Mouse (Mus musculus) stomach, embryonic 14.5 days (tissue): ENCODE measurements around the gene Fars2. TPM values are rescaled to one million over a fixed set of nuclear protein-coding genes. Genes with fewer than 3 reads are reported as not detected.

Source experiments
- ATAC-seq: fragments of 200-750 bp; cut with Nextera tagmentation; 2 replicates; pipeline ENCODE4 v1.8.0; 2017; ENCODE audit warnings: low read depth, moderate TSS enrichment; ENCODE audit not compliant: insufficient number of reproducible peaks, insufficient read depth, low FRiP score
- H3K27ac ChIP-seq: fragments of 300-500 bp; sonication (generic); 2 replicates; pipeline ENCODE4 v1.5.1; 2014; ENCODE audit warnings: mild to moderate bottlenecking, low read length, moderate library complexity, mixed read lengths
- H3K27me3 ChIP-seq: fragments of 300-500 bp; sonication (generic); 2 replicates; pipeline ENCODE4 v1.6.1; 2014; ENCODE audit warnings: low read length, control low read depth, mixed read lengths; ENCODE audit not compliant: control insufficient read depth, insufficient read depth
- H3K36me3 ChIP-seq: fragments of 300-500 bp; sonication (generic); 2 replicates; pipeline ENCODE4 v1.6.1; 2014; ENCODE audit warnings: mild to moderate bottlenecking, control low read depth, low read length, moderate library complexity, mixed read lengths; ENCODE audit not compliant: control insufficient read depth, insufficient read depth
- H3K4me1 ChIP-seq: fragments of 300-500 bp; sonication (generic); 2 replicates; pipeline ENCODE4 v1.6.1; 2014; ENCODE audit warnings: low read length, control low read depth, mixed read lengths; ENCODE audit not compliant: control insufficient read depth, insufficient read depth
- H3K4me2 ChIP-seq: fragments of 300-500 bp; sonication (generic); replicated peaks from 2 replicates; pipeline ENCODE4 v1.6.1; 2014; ENCODE audit warnings: low read depth, low read length, control low read depth
- H3K4me3 ChIP-seq: fragments of 300-500 bp; sonication (generic); 2 replicates; pipeline ENCODE4 v1.5.1; 2014; ENCODE audit warnings: low read depth, low read length, control low read depth
- H3K9ac ChIP-seq: fragments of 300-500 bp; sonication (generic); replicated peaks from 2 replicates; pipeline ENCODE4 v1.6.1; 2014; ENCODE audit warnings: low read depth, mild to moderate bottlenecking, control low read depth, low read length, moderate library complexity, mixed read lengths
- H3K9me3 ChIP-seq: fragments of 300-500 bp; sonication (generic); 2 replicates; pipeline ENCODE4 v1.6.1; 2016; ENCODE audit warnings: low read depth, low read length, control low read depth; ENCODE audit not compliant: control insufficient read depth
- WGBS: fragments of 180-500 bp; shearing (Covaris S2); extraction: QIAGEN DNeasy Blood & Tissue Kit; methylation state at CpG from one replicate; pipeline ENCODE4 v1.1.7; 2014; 5-methylcytosine and 5-hydroxymethylcytosine counted together
- polyA plus RNA-seq: library from polyadenylated mRNA; unstranded; fragments of >200 nt; fragmentation: Nextera tagmentation; extraction: Ambion mirVana; gene quantifications from 2 replicates; pipeline ENCODE4 v1.2.1, GENCODE M21; 2014

Fars2 gene
- polyA plus RNA-seq, 1 experiment from 2014 or later: 40.0 TPM

DNA sequence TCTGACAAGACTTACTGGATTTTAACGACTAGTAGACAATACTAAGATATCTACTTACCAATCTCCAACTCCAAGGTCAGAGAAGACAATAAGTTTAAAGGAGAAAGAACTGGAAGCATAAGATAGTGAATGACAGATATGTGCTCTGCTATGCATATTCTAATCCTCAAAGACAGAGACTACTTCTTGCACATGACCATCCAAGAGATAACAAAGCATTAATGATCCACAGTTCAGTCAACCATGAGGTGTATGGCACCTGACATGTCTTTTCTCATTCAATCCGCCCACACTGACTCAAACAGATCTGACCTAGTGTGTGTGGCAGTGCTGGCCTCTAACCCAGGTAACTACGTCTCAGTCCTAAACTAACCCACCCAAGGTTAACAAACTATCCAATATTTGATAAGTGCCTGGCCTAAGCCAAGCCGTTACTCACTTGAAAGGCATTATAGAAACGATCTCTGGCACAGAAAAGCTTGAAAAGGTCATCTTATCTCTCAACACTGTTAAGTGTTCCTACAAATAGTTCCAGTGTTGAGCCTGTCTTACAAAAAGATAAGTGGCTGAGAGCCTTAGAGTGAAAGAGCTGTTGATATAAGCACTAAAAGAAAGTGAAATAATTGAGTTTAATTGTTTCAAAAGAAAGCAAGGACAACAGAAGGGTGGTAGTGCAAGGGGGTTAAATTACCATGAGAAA, 20.4 kb upstream of the Fars2 start:
- no peak overlapping the region for H3K4me2 ChIP-seq
- H3K4me3 ChIP-seq: no peak overlapping the region
- H3K27ac ChIP-seq: no peak overlapping the region
- no peaks in the 10 kb centered on the region for H3K27me3 ChIP-seq
- H3K4me1 ChIP-seq: no peaks in the 10 kb centered on the region
- no peak overlapping the region for H3K9ac ChIP-seq
- peak; percentile 46; the same call in 1 of the 2 replicates for ATAC-seq
- H3K36me3 ChIP-seq: no peaks in the 10 kb centered on the region
- WGBS: 46% methylated on average over 5 of the region's 5 CpGs
- no peaks in the 10 kb centered on the region for H3K9me3 ChIP-seq

DNA sequence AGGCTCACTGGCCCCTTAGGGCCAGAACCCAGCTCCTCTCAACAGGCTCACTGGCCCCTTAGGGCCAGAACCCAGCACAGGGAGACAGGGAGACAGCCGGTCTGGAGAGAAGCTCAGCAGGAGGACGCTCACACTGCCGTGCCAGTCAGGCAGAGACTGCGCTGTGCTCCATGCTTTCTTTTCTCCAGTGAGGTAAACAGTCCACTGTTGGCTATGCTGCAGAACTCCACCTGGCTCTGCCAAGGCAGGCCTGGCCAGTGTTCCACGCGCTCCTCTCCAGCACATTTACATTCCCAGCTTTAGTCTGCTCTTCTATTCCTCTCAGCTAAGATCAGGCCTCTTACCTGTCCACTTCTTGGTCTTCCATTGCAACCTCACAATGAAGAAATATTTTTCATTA, 11.6 kb upstream of the Fars2 start:
- H3K27ac ChIP-seq: no peak overlapping the region
- no peak overlapping the region for H3K4me2 ChIP-seq
- H3K9ac ChIP-seq: no peak overlapping the region
- H3K27me3 ChIP-seq: no peaks in the 10 kb centered on the region
- no peaks in the 10 kb centered on the region for H3K9me3 ChIP-seq
- no peaks in the 10 kb centered on the region for H3K4me1 ChIP-seq
- H3K36me3 ChIP-seq: no peaks in the 10 kb centered on the region
- ATAC-seq: no peak
- 76% methylated on average over 6 of the region's 6 CpGs for whole genome bisulfite sequencing
- H3K4me3 ChIP-seq: no peak overlapping the region

DNA sequence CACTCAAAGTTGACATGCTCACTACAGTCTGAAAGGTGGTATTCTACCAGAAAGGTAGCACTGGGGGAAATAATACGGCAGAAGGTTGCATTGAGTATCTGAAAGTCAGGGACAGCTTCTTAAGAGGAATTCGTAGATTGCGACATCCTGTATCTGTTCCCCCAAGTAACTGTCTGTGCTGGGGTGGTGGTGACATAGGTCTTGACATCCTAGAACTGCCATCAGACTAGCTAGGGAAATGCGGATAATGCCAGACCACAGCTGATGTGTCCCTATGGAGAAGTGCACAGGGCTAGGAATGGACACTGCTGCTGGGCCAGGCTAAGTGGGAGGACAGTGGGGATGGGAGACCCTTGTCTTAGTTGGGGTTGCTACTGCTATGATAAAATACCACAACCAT, 8.7 kb upstream of the Fars2 start:
- Histone ChIP-seq H3K36me3 (no peaks in the 10 kb centered on the region), H3K9me3 (no peaks in the 10 kb centered on the region), H3K27me3 (no peaks in the 10 kb centered on the region), H3K4me2 (no peak overlapping the region), H3K4me3 (no peak overlapping the region), H3K27ac (no peak overlapping the region), H3K4me1 (no peaks in the 10 kb centered on the region), H3K9ac (no peak overlapping the region)
- no peak for ATAC-seq
- 95% methylated on average over 4 of the region's 4 CpGs for WGBS

DNA sequence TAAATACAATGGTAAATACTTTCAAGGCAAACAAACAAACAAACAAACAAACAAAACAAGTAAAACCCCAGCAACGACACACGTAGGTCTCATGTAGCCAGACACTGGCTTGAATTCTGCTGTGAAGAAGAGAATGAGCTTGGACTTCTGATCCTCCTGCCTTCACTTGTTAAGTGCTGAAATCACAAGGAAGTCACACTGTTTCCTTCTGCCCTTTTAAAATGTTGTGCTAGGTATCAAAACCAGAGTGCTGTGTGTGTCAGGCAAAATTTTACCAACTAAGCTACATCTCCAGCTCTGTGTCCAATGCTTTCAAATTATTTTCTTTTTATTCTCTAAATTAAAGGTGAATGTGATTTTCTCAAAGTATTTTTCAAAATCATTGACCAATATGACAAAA, 5.9 kb upstream of the Fars2 start:
- H3K4me2 ChIP-seq: no peak overlapping the region
- 83% methylated on average over 2 of the region's 2 CpGs for WGBS
- H3K4me3 ChIP-seq: no peak overlapping the region
- H3K4me1 ChIP-seq: no peaks in the 10 kb centered on the region
- ATAC-seq: no peak
- H3K9me3 ChIP-seq: no peaks in the 10 kb centered on the region
- H3K27ac ChIP-seq: no peak overlapping the region
- H3K36me3 ChIP-seq: no peaks in the 10 kb centered on the region
- H3K9ac ChIP-seq: no peak overlapping the region
- H3K27me3 ChIP-seq: no peaks in the 10 kb centered on the region

DNA sequence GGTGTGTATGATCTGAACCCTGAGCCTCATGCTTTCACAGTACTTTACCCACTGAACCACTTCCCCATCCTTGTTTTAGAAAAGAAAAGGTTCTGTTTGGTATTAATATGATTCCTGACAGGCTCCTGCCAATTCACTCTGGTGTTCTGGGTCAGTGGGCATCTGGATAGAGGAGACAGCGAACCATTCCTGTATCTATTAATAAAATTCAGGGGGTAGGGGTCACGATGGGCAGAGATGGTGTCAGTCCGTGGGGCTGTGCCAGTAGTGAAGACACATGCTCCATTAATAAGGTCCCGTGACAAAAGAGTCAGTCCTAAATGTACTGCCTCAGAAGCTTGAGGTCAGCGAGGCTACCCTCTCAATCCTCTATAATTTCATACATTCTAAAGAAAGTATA, 4.0 kb upstream of the Fars2 start:
- H3K36me3 ChIP-seq: no peaks in the 10 kb centered on the region
- no peak overlapping the region for H3K4me2 ChIP-seq

DNA sequence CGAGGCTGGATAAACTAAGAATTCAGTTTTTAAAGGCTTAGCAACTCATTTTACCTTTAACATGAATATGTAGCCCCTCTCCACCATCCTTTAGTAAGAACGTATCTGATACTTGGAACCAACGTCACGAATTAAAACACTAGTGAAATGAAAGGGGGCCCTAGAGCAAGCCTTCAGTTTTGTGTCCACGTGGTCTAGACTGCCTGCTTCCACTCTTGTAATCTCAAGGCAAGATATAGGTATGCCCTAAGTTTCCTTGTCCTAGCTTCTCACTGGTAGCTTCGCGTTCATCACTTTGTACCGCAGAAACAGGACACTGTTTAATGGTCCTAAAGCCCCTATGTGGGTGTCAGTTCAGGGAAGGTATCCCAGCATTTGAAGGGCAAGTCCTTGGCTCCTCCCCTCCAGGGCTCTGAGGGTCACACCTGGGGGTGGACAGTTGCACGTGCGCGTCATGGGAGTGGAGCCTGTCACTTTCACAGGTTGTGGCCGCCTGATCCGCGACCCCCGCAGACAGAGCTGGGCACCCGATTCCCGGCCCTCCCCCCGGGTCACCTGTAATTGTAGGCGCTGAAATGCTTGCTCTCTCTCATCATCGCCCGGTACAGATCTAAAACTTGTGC, 581 bp upstream of the Fars2 start:
- Histone ChIP-seq H3K36me3 (no peaks in the 10 kb centered on the region), H3K27me3 (no peaks in the 10 kb centered on the region), H3K9ac (peak overlapping the region; percentile 45; the same call in 1 of the 2 replicates), H3K4me2 (peak overlapping the region; percentile 61), H3K27ac (no peak overlapping the region), H3K9me3 (no peaks in the 10 kb centered on the region), H3K4me3 (peak overlapping the region; percentile 56), H3K4me1 (no peaks in the 10 kb centered on the region)
- peak; percentile 23; the same call in 1 of the 2 replicates for ATAC-seq
- WGBS: 6% methylated on average over 21 of the region's 21 CpGs

More for the DNA sequence above, 4.0 kb upstream of the Fars2 start:
- Histone ChIP-seq H3K27ac (no peak overlapping the region), H3K9me3 (no peaks in the 10 kb centered on the region), H3K4me3 (no peak overlapping the region), H3K9ac (no peak overlapping the region), H3K4me1 (no peaks in the 10 kb centered on the region), H3K27me3 (no peaks in the 10 kb centered on the region)
- WGBS: 86% methylated on average over 5 of the region's 5 CpGs
- no peak for ATAC-seq

DNA sequence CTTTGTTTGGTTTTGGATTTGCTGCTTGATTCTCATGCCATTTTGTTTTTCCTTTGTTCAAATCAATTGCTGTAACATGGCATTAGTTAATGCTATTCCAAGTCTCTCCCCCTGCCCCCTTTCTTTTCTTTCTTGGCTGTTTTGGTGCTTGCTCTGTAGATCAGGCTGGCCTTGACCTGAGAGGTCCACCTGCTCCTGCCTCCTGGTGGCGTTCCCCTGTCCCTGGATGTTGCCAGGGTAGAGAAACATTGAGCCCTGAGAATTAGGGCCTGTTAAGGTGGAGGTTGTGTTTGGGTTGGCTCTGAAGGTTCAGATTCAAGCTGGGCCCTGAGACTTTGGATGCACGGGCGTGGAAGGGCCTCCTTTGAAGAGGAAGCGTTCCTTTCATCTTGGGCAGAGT, 2.5 kb downstream of the Fars2 start:
- no peaks in the 10 kb centered on the region for H3K4me1 ChIP-seq
- WGBS: 86% methylated on average over 4 of the region's 4 CpGs
- no peak overlapping the region for H3K9ac ChIP-seq
- H3K4me2 ChIP-seq: no peak overlapping the region
- no peaks in the 10 kb centered on the region for H3K36me3 ChIP-seq
- H3K9me3 ChIP-seq: no peaks in the 10 kb centered on the region
- H3K4me3 ChIP-seq: no peak overlapping the region
- H3K27ac ChIP-seq: no peak overlapping the region
- no peak for ATAC-seq
- no peaks in the 10 kb centered on the region for H3K27me3 ChIP-seq

DNA sequence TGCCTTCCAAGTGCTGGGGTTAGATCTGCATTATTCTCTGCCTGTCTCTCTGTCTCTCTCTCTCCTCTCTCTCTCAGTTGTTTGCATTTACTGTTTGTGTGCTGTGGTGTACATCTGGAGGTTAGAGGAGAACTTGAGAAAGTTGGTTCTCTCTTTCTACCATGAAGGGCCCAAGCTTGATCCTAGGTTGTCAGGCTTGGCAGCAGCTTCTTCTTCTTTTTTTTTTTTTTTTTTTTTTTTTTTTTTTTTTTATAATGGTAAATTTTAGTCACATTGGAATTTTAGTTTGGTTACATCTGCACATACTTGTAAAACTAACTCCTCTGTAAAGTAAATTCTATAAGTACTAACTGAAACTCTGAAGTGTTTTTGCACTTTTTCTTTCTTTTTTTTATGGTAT, 3.4 kb downstream of the Fars2 start:
- no peak overlapping the region for H3K4me2 ChIP-seq
- no peaks in the 10 kb centered on the region for H3K36me3 ChIP-seq
- no peaks in the 10 kb centered on the region for H3K27me3 ChIP-seq
- no peak overlapping the region for H3K9ac ChIP-seq
- no peak for ATAC-seq
- H3K4me3 ChIP-seq: no peak overlapping the region
- H3K9me3 ChIP-seq: no peaks in the 10 kb centered on the region
- H3K4me1 ChIP-seq: no peaks in the 10 kb centered on the region
- no peak overlapping the region for H3K27ac ChIP-seq
